Mouse (Mus musculus): Measurements from ENCODE around the gene Cd3g.

The Cd3g gene

DNA sequence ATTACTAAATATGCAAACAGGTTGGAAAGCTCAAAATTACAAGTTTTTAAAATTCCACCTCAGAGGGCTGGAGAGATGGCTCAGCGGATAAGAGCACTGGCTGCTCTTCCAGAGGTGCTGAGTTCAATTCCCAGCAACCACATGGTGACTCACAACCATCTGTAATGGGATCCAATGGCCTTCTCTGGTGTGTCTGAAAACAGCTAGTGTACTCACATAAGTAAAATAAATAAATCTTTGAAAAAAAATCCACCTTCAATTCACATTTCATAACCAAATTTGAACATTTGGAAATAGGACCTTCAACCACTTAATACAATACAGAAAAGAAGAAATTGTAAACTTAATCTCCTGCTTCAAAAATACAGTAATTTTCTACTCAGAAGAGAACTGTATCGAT lies 60.6 kb downstream of the Cd3g start:
- DNase-seq (ENCODE audit: low spot score), result no peak
